Mouse (Mus musculus) layer of hippocampus, adult 9-11 months (tissue): ENCODE measurements at regions not wholly inside any gene's neighbourhood (a gene's known extent, or its start where the extent isn't known, plus 50 kb on each side); places are given as distances from the start of the nearest gene placed in this dataset.

Experiments
- DNase-seq: peaks from one replicate; pipeline ENCODE4 v3.0.0; 2022

GRCm38 (mm10) chr4:55134339-55134738 lies 189.5 kb downstream of the Zfp462 start:
- no peak for DNase-seq

DNA sequence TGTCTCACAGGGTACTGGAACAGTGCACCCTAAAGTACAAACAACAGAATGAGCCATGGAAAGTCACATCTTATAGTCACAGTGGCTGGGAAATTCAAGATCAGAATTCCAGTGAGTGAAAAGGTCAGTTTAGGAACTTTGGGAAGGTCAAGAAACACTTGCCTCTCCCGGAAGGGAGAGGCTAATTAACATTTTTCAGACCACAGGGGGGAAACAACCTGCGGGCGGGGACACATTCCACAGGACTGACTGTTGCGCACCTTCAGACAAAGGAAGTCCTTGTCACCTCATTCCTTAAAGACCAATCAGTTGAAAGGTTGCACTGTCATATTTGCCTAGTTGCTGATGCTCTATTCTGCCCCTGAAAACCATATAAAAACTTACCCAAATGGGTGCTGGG lies 189.9 kb downstream of the Zfp462 start:
- no peak for DNase-seq

GRCm38 (mm10) chr4:55136283-55136682 lies 191.4 kb downstream of the Zfp462 start:
- DNase-seq, result no peak

DNA sequence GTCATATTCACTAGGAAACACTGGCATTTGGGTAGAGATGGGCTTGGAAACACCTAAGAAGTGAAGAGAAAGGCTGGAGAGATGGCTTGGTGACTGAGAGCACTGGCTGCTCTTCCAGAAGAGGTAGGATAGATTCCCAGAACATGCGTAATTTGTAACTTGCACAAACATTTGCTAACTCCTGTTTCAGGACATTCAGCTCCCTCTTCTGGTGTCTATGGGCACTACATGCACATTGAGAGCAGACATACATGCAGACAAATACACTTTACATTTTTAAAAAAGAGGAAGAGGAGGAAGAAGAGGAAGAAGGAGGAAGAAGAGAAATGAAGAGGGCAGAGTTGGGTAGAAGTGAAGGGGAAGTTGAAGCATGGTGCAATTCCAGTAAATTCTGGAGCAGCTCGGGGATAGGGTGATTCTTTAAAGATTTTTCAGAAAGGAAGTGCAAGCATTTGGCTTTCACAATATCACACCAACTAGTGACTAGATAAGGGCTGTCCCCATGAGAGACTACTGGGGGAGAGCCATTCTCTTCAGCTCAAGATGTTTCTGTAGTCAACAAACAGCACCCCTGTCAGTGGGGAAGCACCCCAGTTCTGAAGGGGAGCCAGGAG lies 193.0 kb downstream of the Zfp462 start:
- no peak for DNase-seq

GRCm38 (mm10) chr4:55141317-55141716 lies 196.5 kb downstream of the Zfp462 start:
- DNase-seq, result no peak

- no peak for DNase-seq
Measured at GRCm38 (mm10) chr4:55141923-55142732, 197.3 kb downstream of the Zfp462 start.

DNA sequence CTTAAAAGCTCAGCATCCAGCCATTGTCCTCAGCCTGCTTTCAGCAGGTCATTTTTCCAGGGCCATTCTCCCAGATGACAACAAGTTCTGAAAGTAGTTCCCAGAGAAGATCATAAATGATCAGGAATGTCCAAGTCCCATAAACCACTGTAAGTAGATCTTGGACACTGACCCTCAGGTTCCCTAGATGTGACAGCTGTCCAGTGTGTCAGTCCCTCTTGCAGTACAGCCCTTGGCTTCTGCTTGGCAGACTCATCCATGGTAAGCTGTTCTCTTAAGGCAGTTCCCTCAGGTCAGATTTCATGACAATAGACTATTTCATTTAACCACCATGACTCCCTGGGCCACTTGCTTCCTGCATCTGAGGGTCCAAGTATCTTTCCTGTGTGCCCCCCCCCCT lies 198.6 kb downstream of the Zfp462 start:
- DNase-seq, result no peak

DNA sequence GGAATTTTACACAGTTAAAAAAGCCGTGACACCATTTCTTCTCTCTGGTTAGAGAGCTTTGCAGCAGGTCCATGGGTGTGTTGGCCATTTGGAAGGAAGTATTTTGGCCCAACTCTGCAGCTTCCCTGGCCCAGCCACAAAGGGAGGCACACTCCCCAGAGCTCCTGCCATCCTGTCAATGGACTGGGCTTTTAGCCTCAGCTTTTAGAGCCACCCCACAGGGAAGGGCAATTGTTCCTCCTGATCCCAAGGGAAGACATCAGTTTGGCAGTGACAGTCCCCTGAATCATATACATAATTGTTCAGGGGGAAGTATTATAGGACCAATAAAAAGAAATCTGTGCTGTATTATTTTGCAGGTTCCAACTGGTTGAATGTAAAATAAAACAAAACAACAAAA lies 200.1 kb downstream of the Zfp462 start:
- DNase-seq, result no peak

GRCm38 (mm10) chr4:55145968-55146367 lies 201.1 kb downstream of the Zfp462 start:
- peak; percentile 25 for DNase-seq

GRCm38 (mm10) chr4:55148380-55148779 lies 201.5 kb upstream of the Rad23b start:
- no peak for DNase-seq

- DNase-seq, result no peak
Measured at GRCm38 (mm10) chr4:55154556-55154955, 195.3 kb upstream of the Rad23b start.

DNA sequence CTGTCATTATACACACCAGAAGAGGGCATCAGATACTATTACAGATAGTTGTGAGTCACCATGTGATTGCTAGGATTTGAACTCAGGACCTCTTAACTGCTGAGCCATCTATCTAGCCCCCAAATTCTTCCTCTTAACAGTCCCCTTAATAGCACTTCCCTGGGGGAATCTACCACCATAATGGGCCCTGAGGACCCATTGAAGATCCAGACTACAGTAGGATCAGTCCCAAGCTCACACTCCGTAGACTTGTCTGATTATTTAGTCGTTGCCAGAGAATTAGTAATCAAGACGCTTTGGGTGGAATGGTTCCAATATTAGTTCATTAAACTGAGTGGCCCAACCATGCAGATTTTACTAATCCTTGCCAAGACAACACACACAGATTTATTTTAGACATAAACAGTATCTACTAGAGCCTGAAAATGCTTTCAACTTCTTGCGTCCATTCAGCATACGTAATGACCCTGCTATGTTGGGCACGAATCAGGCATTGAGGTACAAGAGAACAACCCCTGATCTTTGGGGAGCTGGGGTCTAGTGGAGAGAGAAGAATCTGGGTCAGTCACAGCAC lies 191.6 kb upstream of the Rad23b start:
- no peak for DNase-seq

DNA sequence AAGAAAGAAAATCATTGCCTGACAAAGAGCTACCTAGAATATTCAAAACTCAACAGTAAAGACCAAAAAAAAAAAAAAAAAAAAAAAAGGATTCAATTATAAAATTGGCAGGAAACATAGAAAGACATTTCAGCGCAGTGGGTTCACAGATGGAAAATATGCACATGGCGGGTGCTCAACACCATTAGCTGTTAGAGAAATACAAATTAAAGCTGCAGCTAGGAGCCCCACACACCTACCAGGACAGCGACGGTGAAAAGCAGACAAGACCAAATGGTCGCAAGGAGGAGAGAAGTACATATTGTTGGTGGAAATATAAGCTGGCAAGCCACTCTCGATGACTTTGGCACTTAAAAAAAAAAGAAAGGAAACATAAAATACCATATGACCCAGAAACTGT lies 183.6 kb upstream of the Rad23b start:
- peak; percentile 51 for DNase-seq

DNA sequence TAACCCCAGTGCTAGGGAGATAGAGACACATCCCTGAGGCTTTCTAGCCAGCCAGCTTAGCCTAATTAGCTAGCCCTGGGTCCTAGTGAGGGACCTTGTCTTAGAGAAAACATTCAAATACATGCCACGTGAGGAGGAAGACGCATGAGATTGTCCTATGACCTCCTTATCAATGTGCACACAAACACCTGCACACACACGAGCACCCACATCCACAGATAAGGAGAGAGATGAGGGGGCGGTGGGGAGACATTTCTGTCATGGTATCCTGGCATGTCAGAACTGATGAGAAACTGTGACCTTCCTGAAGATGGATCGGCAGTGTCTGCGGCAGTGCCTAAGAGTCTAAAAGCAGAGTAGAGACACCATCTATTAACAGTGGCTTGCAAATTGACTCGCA lies 180.8 kb upstream of the Rad23b start:
- DNase-seq, result no peak

DNA sequence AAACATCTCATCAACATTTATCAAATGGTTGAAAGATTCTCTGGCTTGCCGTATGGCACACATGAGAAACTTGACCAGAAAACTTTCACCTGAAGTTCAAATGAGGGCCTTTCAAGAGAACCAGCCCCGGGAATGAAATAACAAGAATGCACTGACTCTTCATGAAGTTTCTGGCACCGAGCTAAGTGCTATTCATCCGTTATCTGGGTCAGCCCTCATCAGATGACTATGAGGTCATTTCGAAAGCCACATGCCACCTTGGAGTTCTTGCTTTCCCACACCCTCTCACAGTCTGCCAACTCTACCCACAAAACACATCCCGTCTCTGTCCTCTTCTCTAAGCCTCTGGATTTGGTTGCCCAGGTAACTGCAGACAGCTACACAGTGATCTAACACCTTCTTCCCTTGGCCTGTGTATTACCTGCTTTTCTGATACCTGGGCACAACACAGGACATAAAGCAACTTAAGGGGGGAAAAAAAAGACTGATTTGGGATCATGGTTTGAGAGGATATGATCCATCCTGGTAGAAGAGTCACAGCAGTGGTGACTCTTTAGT lies 177.4 kb upstream of the Rad23b start:
- no peak for DNase-seq

- no peak for DNase-seq
Measured at GRCm38 (mm10) chr4:55176026-55176425, 173.8 kb upstream of the Rad23b start.

- DNase-seq, result no peak
Measured at GRCm38 (mm10) chr4:55179456-55179855, 170.4 kb upstream of the Rad23b start.

DNA sequence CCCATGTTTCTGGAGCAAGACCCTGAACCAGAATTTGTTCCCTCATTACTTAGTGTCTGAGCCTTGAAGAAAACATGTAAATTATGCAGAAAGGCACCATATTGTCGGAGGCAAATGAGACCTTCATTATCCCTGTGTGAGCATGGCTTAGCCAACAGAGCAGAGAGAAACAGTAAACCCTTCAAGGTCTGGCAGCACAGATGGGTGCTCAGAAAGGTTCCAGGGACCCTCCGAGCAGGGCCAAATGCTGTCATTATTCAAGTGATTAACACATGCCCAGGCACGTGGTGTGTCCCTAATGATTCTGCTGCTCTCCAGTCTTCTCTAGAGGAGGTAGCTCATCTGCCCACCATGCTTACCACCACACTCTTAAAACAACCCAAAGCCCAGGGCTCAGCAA lies 166.3 kb upstream of the Rad23b start:
- no peak for DNase-seq

GRCm38 (mm10) chr4:55188716-55189115 lies 161.1 kb upstream of the Rad23b start:
- DNase-seq, result no peak

- DNase-seq, result peak; percentile 62
Measured at GRCm38 (mm10) chr4:55190586-55190985, 159.3 kb upstream of the Rad23b start.

DNA sequence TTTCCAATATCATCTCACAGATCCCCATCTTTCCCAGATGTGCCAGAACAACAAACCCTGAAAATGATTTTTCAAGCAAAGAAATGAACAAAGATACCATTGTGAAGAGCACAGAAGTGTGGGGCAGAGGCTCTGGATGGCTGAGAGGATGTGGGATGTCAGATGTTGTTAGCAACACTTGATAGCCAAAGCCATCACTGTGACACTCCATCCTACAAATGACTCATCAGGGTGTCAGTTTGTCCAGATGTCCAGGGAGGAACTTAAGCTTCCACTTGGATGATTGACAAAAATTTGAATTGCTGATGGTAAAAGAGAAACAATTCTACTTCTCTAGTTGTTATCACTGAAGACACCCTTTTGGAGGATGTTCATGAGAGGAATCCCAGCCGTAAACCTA lies 155.8 kb upstream of the Rad23b start:
- DNase-seq, result no peak

GRCm38 (mm10) chr4:55194552-55194951 lies 155.3 kb upstream of the Rad23b start:
- peak; percentile 79 for DNase-seq

DNA sequence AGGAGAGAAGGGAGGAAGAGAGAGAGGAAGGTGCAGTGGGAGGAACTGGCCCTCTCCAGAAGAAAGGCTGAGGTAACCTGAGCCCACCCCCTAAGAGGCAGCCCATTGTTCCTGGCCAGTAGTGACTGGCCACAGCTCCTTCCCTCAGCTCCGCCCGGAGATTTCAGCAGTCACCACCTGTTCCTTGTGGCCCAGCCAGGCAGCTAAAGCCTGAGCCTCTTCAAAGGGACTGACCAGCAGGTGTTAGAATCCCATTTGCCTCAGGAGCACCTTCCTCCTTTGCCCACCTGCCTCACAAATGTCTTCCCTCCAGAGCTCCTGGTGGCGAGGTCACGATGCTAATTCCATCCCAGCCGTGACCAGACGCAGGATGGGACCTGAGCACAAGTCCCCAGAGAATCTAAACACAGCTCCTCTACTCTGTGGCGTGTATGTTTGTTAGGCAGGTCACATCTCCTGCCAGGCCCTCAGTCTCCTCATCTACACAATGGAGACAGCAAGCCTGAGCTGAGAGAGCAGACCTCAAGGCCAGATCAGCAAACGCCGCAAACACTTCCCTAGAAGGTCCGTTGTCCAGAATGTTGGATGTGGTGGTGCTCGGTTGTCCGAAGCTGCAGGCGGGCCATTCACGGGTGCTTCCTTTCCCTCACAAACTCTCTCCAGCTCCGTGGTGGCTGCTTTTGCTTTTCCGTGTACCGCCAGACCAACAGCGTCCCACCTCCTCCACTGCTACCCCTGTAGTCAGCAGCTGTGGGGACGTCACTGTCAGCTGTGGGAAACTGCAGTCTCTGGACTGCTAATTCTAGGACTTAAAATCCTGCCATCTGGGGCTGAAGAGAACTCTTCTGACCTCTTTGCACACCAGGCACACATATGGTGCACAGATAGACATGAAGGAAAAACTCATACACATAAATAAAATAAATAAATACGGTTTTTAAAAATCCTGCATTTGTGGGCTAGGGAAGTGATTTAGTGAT lies 145.8 kb upstream of the Rad23b start:
- DNase-seq, result no peak
